Mouse (Mus musculus) lung, postnatal 0 days (tissue): ENCODE measurements around the gene B3galt1.

Source experiments
- CTCF ChIP-seq: IDR thresholded peaks from 2 replicates; pipeline ENCODE4 v1.5.1; 2016; ENCODE audit warnings: antibody characterized with exemption, mild to moderate bottlenecking
- EP300 ChIP-seq: IDR thresholded peaks from 2 replicates; pipeline ENCODE4 v1.6.1; 2016; ENCODE audit warnings: antibody characterized with exemption, mild to moderate bottlenecking, control low read depth

DNA sequence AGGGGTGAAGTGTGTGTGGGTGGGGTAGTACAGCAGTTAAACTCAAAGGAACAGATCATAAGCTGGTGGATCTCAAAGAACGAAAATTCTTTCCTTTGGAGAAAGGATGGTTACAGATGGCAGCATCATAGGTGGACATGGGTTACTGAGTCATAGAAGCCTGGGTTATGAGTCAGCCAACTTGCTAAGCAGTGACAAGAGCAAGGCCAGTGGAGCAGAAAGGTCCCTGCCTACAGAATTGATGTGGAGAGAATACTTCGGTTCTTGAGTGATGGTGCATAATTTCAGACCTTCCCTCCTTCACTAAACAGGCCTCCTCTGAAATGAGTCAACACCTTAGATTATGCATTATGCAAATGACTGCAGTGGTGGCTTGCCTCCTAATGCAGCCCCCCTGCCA is 525.9 kb downstream of the B3galt1 start:
- TF ChIP-seq CTCF (no peak), EP300 (no peak)
